Mouse (Mus musculus) cerebellum, adult 2 months (tissue): ENCODE results near the gene Klk10.

Experiments used
- CTCF ChIP-seq: fragments of 200-500 bp; IDR thresholded peaks from 2 replicates; pipeline ENCODE4 v1.5.1; 2011; ENCODE audit warnings: low read depth, mild to moderate bottlenecking, control low read depth, low read length, moderate library complexity, borderline replicate concordance; ENCODE audit not compliant: insufficient read depth
- POLR2A ChIP-seq: fragments of 200-500 bp; IDR thresholded peaks from 2 replicates; pipeline ENCODE4 v1.6.1; 2011; ENCODE audit warnings: low read length, control low read depth, borderline replicate concordance; ENCODE audit not compliant: insufficient read depth

DNA sequence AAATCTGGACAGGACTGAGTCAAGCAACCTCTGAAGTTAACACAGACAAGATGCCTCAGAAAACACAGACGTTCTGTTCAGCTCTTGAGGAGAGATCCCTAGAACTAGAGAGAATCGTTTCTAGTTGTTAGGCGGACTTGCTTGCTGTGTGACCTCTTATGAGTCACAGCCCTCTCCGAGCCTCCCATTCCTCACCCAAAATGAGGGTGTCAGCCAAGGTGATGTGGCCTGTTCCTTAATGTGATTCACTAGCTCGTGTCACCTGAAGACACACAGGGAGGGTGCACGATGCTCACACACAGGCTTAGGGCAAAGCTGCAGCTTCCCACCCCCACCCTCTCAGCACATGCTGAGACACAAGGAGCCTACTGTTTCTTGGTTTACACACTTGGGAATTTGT lies 594 bp upstream of the Klk10 start:
- no peak for TF ChIP-seq POLR2A
- TF ChIP-seq CTCF, result no peak
